Mouse (Mus musculus) neural tube, postnatal 0 days (tissue): ENCODE results near the gene Cox7a2. TPM values are rescaled to one million over a fixed set of nuclear protein-coding genes. Genes with fewer than 3 reads are reported as not detected.

Experiments used
- polyA plus RNA-seq: library from polyadenylated mRNA; unstranded; fragments of >200 nt; fragmentation: Nextera tagmentation; extraction: Ambion mirVana; gene quantifications from 2 replicates; pipeline ENCODE4 v1.2.1, GENCODE M21; 2015

Cox7a2 gene
- 1,090 and 1,209 TPM in 2 replicates for polyA plus RNA-seq

DNA sequence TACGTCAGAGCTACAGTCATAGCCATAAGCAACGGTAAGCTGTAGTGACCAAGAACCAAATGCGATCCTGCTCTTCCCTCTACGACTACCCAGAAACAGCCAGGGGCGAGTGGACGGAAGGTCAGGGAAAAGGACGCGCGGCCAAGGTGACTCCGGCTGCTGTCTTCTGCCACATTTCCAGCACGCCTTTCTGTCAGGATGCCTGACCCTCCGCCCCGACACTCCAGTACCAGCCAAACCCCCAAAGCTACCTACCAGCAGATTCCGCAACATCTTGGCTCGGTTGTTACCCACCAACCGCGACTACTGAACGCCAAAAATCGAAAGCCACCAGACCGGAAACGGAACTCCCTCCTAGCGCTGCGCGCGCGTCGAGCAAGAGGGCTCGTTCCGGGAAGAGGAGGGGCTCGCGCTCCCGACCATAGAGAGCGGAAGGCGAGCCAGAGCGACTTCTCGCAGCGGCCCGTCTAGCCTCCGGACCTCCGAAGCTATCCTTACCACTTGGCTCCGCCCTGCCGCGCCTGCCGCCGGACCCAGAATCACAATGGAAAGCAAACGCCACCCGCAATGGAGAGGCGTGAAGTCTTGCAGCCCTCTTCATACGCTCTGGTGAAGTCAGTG is at the start of gene Cox7a2:
Gene Cox7a2 (minus strand): TSS at position 494 of the 621 bp plus-strand sequence.

DNA sequence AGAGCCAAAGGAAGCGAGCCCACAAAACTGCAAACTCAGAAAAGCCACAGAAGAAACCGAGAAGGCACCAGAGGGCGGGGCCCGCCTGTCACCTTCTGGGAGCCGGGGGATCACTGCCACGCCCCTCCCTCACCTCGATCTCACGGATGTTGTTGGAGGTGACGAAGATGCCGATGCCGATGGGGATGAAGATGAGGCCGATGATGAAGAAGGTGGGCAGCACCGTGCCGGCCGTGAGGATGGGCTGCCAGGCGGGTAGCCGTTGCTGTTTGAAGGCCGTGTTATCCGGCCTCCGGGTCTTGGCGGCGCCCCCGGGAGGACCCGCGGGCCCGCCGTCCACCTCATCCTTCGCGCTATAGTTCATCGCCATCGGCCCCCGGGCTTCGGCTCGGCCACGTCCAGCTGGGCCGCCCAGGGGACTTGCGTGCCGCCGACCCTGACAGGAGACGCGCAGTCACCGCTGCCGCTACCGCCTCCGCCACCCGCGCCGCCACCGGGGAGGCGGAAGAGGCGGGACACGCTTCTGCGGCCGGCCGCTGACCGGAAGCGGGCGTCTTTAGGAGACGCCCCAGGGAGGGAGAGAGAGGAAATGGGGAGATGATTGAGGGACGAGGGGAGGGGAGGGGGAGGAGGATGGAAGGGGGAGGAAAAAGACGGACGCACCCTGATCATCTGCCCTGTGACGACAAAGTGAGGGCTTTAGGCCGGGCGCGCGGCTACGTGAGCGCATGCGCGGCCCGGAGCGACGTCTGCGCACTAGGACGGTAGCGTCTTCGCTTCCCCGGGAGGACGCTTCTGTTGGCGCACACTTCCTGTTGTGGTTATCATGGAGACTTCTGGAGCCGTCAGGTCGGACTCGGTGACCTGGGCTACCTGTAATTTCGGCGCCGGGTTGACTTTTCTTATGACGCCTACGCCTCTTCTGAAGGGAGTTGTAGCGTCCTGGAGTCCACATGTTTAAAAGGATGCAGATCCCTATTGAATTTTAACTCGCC is 33.5 kb upstream of the Cox7a2 start, which contains the start of gene Tmem30a:
Gene Tmem30a (minus strand): TSS at position 667 of the 995 bp plus-strand sequence.

DNA sequence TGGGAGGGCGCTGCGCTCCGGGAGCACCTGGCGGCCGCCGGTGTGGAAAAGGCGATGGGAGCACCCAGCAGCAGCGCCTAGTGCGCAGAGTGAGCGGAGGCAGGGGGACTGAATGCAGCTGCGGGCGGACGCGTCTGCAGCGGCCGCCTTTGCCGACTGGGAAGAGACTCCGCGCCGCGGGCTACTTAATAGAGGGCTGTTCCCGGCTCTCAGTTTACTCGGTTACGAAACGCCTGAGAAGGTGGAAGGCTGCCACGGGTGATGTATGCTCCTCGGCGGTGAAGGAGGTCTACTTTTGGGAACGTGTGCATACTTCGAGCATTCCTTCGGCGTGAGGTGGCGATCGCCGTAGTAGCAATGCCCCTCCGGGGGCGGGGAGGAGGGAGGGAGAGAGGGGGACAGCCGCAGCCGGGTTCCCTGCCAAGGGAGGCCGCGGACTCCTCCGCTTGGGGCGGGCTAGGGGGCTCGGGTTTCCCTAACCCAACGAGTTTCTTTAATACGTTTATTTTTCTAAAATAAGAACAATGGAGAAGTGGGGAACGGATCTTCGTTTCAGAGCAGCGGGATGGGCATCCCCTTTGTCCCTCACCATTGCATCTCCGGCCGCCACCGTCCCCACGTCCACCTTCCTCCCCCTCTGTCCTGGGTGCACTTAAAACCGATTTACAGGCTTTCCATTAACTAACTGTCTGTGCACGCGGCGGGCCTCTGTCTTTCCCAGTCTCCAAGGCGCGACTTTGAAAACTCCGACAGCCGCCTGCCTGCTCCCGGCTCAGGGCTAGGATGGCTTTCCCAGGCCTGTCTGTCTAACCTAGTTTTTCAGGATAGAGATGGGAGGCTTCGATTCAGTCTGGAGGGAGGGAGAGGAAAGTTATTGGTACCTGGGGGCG is 41.0 kb downstream of the Cox7a2 start, which contains the start of gene Col12a1:
Gene Col12a1 (minus strand): TSS at position 351 of the 890 bp plus-strand sequence.

Other genes with a start within 250 kb of the Cox7a2 start
- 16.9 and 19.2 TPM in 2 replicates for gene Col12a1, start 41.0 kb downstream of the Cox7a2 start, polyA plus RNA-seq
- 125 and 131 TPM in 2 replicates for gene Tmem30a, start 33.6 kb upstream of the Cox7a2 start, polyA plus RNA-seq